Mouse (Mus musculus) midbrain, embryonic 16.5 days (tissue): ENCODE data around the gene Chrne. TPM values are rescaled to one million over a fixed set of nuclear protein-coding genes. Genes with fewer than 3 reads are reported as not detected.

Experiments used
- ATAC-seq: fragments of 200-750 bp; cut with Nextera tagmentation; 2 replicates; pipeline ENCODE4 v1.8.0; 2017; ENCODE audit warnings: moderate TSS enrichment
- H3K27ac ChIP-seq: fragments of 300-500 bp; sonication (generic); 2 replicates; pipeline ENCODE4 v1.5.1; 2014; ENCODE audit warnings: mild to moderate bottlenecking, low read length, mixed read lengths
- H3K27me3 ChIP-seq: fragments of 300-500 bp; sonication (generic); 2 replicates; pipeline ENCODE4 v1.6.1; 2014; ENCODE audit warnings: low read depth, low read length, mixed read lengths; ENCODE audit not compliant: control insufficient read depth, insufficient read depth
- H3K36me3 ChIP-seq: fragments of 300-500 bp; sonication (generic); 2 replicates; pipeline ENCODE4 v1.6.1; 2014; ENCODE audit warnings: mild to moderate bottlenecking, low read length, moderate library complexity, mixed read lengths; ENCODE audit not compliant: control insufficient read depth, insufficient read depth
- H3K4me1 ChIP-seq: fragments of 300-500 bp; sonication (generic); 2 replicates; pipeline ENCODE4 v1.6.1; 2014; ENCODE audit warnings: mild to moderate bottlenecking, low read length, mixed read lengths; ENCODE audit not compliant: control insufficient read depth, insufficient read depth
- H3K4me2 ChIP-seq: fragments of 300-500 bp; sonication (generic); 2 replicates; pipeline ENCODE4 v1.6.1; 2014; ENCODE audit warnings: mild to moderate bottlenecking, low read length, mixed read lengths
- H3K4me3 ChIP-seq: fragments of 300-500 bp; sonication (generic); 2 replicates; pipeline ENCODE4 v1.5.1; 2014; ENCODE audit warnings: low read depth, mild to moderate bottlenecking, low read length, moderate library complexity, mixed read lengths
- H3K9ac ChIP-seq: fragments of 300-500 bp; sonication (generic); 2 replicates; pipeline ENCODE4 v1.6.1; 2014; ENCODE audit warnings: low read depth, low read length, mixed read lengths
- H3K9me3 ChIP-seq: fragments of 300-500 bp; sonication (generic); replicated peaks from 2 replicates; pipeline ENCODE4 v1.6.1; 2014; ENCODE audit warnings: mild to moderate bottlenecking, low read length, mixed read lengths; ENCODE audit not compliant: control insufficient read depth, poor library complexity, severe bottlenecking
- WGBS: fragments of 180-500 bp; shearing (Covaris S2); extraction: QIAGEN DNeasy Blood & Tissue Kit; methylation state at CpG from one replicate; pipeline ENCODE4 v1.1.7; 2014; 5-methylcytosine and 5-hydroxymethylcytosine counted together
- polyA plus RNA-seq: library from polyadenylated mRNA; unstranded; fragments of >200 nt; fragmentation: Nextera tagmentation; extraction: Ambion mirVana; gene quantifications from 2 replicates; pipeline ENCODE4 v1.2.1, GENCODE M21; 2015

Chrne gene
- polyA plus RNA-seq, 1 experiment from 2014 or later = not detected

- 40% methylated on average over 7 of the region's 7 CpGs for WGBS
Measured at GRCm38 (mm10) chr11:70621972-70622814, 3.2 kb upstream of the Chrne start.

GRCm38 (mm10) chr11:70615516-70616093 lies 3.4 kb downstream of the Chrne start, which contains the start of gene 4930544D05Rik:
TSS of gene 4930544D05Rik (plus strand) at chr11:70615848.
- H3K4me3 ChIP-seq = peak within 1 kb of the TSS; percentile 13; the same call in 1 of the 2 replicates
- H3K27ac ChIP-seq = no peak within 1 kb of the TSS
- peaks cover 3% of the 10 kb centered on the region; the same call in 1 of the 2 replicates for H3K4me1 ChIP-seq
- H3K9me3 ChIP-seq = no peaks in the 10 kb centered on the region
- WGBS = 10% methylated on average over 21 of the region's 21 CpGs
- no peak for ATAC-seq
- H3K9ac ChIP-seq = peak within 1 kb of the TSS; percentile 4; the same call in 1 of the 2 replicates
- peaks cover 13% of the 10 kb centered on the region for H3K36me3 ChIP-seq
- no peaks in the 10 kb centered on the region for H3K27me3 ChIP-seq
- H3K4me2 ChIP-seq = peak within 1 kb of the TSS; percentile 46

More at GRCm38 (mm10) chr11:70621972-70622814, 3.2 kb upstream of the Chrne start:
- no peak overlapping the region for H3K4me3 ChIP-seq
- no peak overlapping the region for H3K4me2 ChIP-seq
- H3K9me3 ChIP-seq = no peaks in the 10 kb centered on the region
- no peaks in the 10 kb centered on the region for H3K36me3 ChIP-seq
- no peak overlapping the region for H3K9ac ChIP-seq
- ATAC-seq = no peak
- no peaks in the 10 kb centered on the region for H3K27me3 ChIP-seq
- H3K27ac ChIP-seq = no peak overlapping the region
- H3K4me1 ChIP-seq = no peaks in the 10 kb centered on the region

GRCm38 (mm10) chr11:70615074-70615473 lies 3.9 kb downstream of the Chrne start:
- no peak for ATAC-seq
- H3K9ac ChIP-seq = peak overlapping the region; percentile 4; the same call in 1 of the 2 replicates
- peaks cover 19% of the 10 kb centered on the region for H3K36me3 ChIP-seq
- WGBS = 3% methylated on average over 17 of the region's 17 CpGs
- peak overlapping the region; percentile 13; the same call in 1 of the 2 replicates for H3K4me3 ChIP-seq
- H3K27ac ChIP-seq = no peak overlapping the region
- peaks cover 3% of the 10 kb centered on the region; the same call in 1 of the 2 replicates for H3K4me1 ChIP-seq
- H3K27me3 ChIP-seq = no peaks in the 10 kb centered on the region
- no peaks in the 10 kb centered on the region for H3K9me3 ChIP-seq
- peak overlapping the region; percentile 46 for H3K4me2 ChIP-seq

GRCm38 (mm10) chr11:70612505-70612904 lies 6.5 kb downstream of the Chrne start:
- H3K4me3 ChIP-seq = no peak overlapping the region
- ATAC-seq = no peak
- no peak overlapping the region for H3K9ac ChIP-seq
- no peaks in the 10 kb centered on the region for H3K27me3 ChIP-seq
- WGBS = 84% methylated on average over 7 of the region's 7 CpGs
- H3K36me3 ChIP-seq = peaks cover 33% of the 10 kb centered on the region
- H3K4me2 ChIP-seq = no peak overlapping the region
- no peak overlapping the region for H3K27ac ChIP-seq
- peaks cover 3% of the 10 kb centered on the region; the same call in 1 of the 2 replicates for H3K4me1 ChIP-seq
- no peaks in the 10 kb centered on the region for H3K9me3 ChIP-seq

- no peak overlapping the region for H3K9ac ChIP-seq
- no peak overlapping the region for H3K4me2 ChIP-seq
- 92% methylated on average over 4 of the region's 4 CpGs for WGBS
- no peaks in the 10 kb centered on the region for H3K9me3 ChIP-seq
- no peak for ATAC-seq
- peaks cover 3% of the 10 kb centered on the region; the same call in 1 of the 2 replicates for H3K4me1 ChIP-seq
- H3K36me3 ChIP-seq = peaks cover 41% of the 10 kb centered on the region
- H3K4me3 ChIP-seq = no peak overlapping the region
- no peak overlapping the region for H3K27ac ChIP-seq
- H3K27me3 ChIP-seq = no peaks in the 10 kb centered on the region
Measured at GRCm38 (mm10) chr11:70610752-70611151, 8.3 kb downstream of the Chrne start.

- H3K4me2 ChIP-seq = no peak overlapping the region
- no peak overlapping the region for H3K27ac ChIP-seq
- no peak overlapping the region for H3K4me3 ChIP-seq
- 83% methylated on average over 26 of the region's 26 CpGs for WGBS
- no peaks in the 10 kb centered on the region for H3K4me1 ChIP-seq
- no peaks in the 10 kb centered on the region for H3K27me3 ChIP-seq
- H3K36me3 ChIP-seq = peaks cover 45% of the 10 kb centered on the region
- no peak for ATAC-seq
- no peak overlapping the region for H3K9ac ChIP-seq
- H3K9me3 ChIP-seq = no peaks in the 10 kb centered on the region
Measured at GRCm38 (mm10) chr11:70608381-70609066, 10.5 kb downstream of the Chrne start.

GRCm38 (mm10) chr11:70607611-70608010 lies 11.4 kb downstream of the Chrne start:
- no peaks in the 10 kb centered on the region for H3K4me1 ChIP-seq
- no peak overlapping the region for H3K9ac ChIP-seq
- H3K4me2 ChIP-seq = no peak overlapping the region
- H3K27me3 ChIP-seq = no peaks in the 10 kb centered on the region
- H3K27ac ChIP-seq = no peak overlapping the region
- H3K9me3 ChIP-seq = no peaks in the 10 kb centered on the region
- 94% methylated on average over 9 of the region's 9 CpGs for WGBS
- peaks cover 44% of the 10 kb centered on the region for H3K36me3 ChIP-seq
- H3K4me3 ChIP-seq = no peak overlapping the region
- ATAC-seq = no peak

GRCm38 (mm10) chr11:70606717-70607116 lies 12.3 kb downstream of the Chrne start:
- Histone ChIP-seq H3K4me2 (no peak overlapping the region), H3K9ac (no peak overlapping the region), H3K4me3 (no peak overlapping the region), H3K9me3 (no peaks in the 10 kb centered on the region), H3K36me3 (peaks cover 39% of the 10 kb centered on the region), H3K27ac (no peak overlapping the region), H3K27me3 (no peaks in the 10 kb centered on the region), H3K4me1 (no peaks in the 10 kb centered on the region)
- WGBS = 81% methylated on average over 12 of the region's 12 CpGs
- ATAC-seq = no peak
